Mouse (Mus musculus) ES-E14 (cell line): ENCODE data around the gene Tmem201. TPM values are rescaled to one million over a fixed set of nuclear protein-coding genes. Genes with fewer than 3 reads are reported as not detected.

ENCODE experiments used
- DNase-seq: peaks from one replicate; pipeline ENCODE4 v3.0.0-alpha.2; 2013; ENCODE audit warnings: low read depth, low spot score
- H3K27ac ChIP-seq: 2 replicates; pipeline ENCODE4 v1.5.1; 2012; ENCODE audit warnings: low read depth, mild to moderate bottlenecking, low read length, moderate library complexity, mixed read lengths; ENCODE audit not compliant: poor library complexity, insufficient read depth, severe bottlenecking
- H3K36me3 ChIP-seq: 2 replicates; pipeline ENCODE4 v1.6.1; 2012; ENCODE audit warnings: mild to moderate bottlenecking, low read length, moderate library complexity, mixed read lengths; ENCODE audit not compliant: control insufficient read depth, poor library complexity, insufficient read depth, severe bottlenecking
- H3K4me1 ChIP-seq, 2 experiments: fragments of 150-350 bp in 1 of 2; sonication (generic) in 1 of 2; 2 replicates each; pipeline ENCODE4 v1.6.1; 2012; ENCODE audit warnings: low read length in 2 of 2, mild to moderate bottlenecking in 1 of 2, mixed read lengths in 1 of 2; ENCODE audit not compliant: control insufficient read depth in 2 of 2, insufficient read depth in 2 of 2, poor library complexity in 1 of 2
- H3K4me3 ChIP-seq, 2 experiments: fragments of 150-350 bp in 1 of 2; sonication (generic) in 1 of 2; 2 replicates each; pipeline ENCODE4 v1.5.1; 2012; ENCODE audit warnings: low read length in 2 of 2, low read depth in 1 of 2, mild to moderate bottlenecking in 1 of 2, mixed read lengths in 1 of 2; ENCODE audit not compliant: insufficient read depth in 1 of 2, poor library complexity in 1 of 2, severe bottlenecking in 1 of 2
- H3K9ac ChIP-seq: 2 replicates; pipeline ENCODE4 v1.6.1; 2012; ENCODE audit warnings: low read depth, mild to moderate bottlenecking, low read length, mixed read lengths; ENCODE audit not compliant: poor library complexity, insufficient read depth, severe bottlenecking
- H3K9me3 ChIP-seq: fragments of 150-350 bp; sonication (generic); 2 replicates; pipeline ENCODE4 v1.6.1; 2012; ENCODE audit warnings: low read depth, mild to moderate bottlenecking, low read length; ENCODE audit not compliant: control insufficient read depth, insufficient read depth
- CHD2 ChIP-seq: IDR thresholded peaks from 2 replicates; pipeline ENCODE4 v1.6.1; 2014; ENCODE audit warnings: mild to moderate bottlenecking, low read depth, low read length, inconsistent platforms
- HCFC1 ChIP-seq: IDR thresholded peaks from 2 replicates; pipeline ENCODE4 v1.6.1; 2012; ENCODE audit warnings: low read length, inconsistent platforms, borderline replicate concordance; ENCODE audit not compliant: insufficient read depth
- MAFK ChIP-seq: IDR thresholded peaks from 2 replicates; pipeline ENCODE4 v1.6.1; 2014; ENCODE audit warnings: mild to moderate bottlenecking, low read depth, low read length, inconsistent platforms; ENCODE audit not compliant: insufficient read depth
- ZC3H11A ChIP-seq: IDR thresholded peaks from 2 replicates; pipeline ENCODE4 v1.6.1; 2012; ENCODE audit warnings: low read depth, mild to moderate bottlenecking, inconsistent platforms, low read length, borderline replicate concordance
- ZNF384 ChIP-seq: IDR thresholded peaks from 2 replicates; pipeline ENCODE4 v1.6.1; 2012; ENCODE audit warnings: low read depth, low read length, inconsistent platforms
- in situ Hi-C, 2 experiments: fragments of 600-800 bp; cut with MboI; formaldehyde crosslinking; loops; one replicate each; pipeline ENCODE4 v1.15.1; 2025; ENCODE audit warnings: low sequenced_read_pairs in 2 of 2, inconsistent platforms in 1 of 2; ENCODE audit not compliant: unreplicated experiment in 2 of 2
- total RNA-seq: library from RNA; depleted of rRNA; stranded (reverse); fragments of 300-350 nt; gene quantifications from 2 replicates; pipeline ENCODE4 v1.2.3, GENCODE M21; 2012

Gene Tmem201
- total RNA-seq, 1 experiment: 47.3 TPM

DNA sequence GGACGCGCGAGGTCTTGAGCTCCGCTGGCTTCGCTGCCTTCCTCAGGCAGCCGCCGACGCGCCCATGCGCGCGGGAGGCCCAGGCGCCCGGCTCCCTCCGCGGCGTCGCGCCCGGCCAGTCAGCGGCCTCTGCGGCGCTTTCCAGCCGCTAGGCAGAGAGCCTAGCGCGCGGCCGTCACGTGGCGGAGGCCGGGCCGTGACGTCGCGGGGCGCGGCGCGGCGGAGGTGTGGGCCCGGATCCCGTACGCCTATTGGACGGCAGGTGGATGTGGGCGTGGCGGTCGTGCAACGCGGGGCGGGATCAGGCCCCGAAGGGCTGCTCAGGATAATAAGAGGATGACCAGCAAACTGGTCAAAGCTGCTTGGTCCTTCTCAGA is 36.2 kb upstream of the Tmem201 start, which contains the start of gene Slc25a33:
Gene Slc25a33, minus strand, starts transcription at position 184 of the 377 bp plus-strand sequence.
- Histone ChIP-seq H3K36me3 (no peaks in the 10 kb centered on the region), H3K9me3 (no peaks in the 10 kb centered on the region), H3K27ac (no peak within 1 kb of the TSS), H3K4me1 (peaks cover 0 to 9% of the 10 kb centered on the region in 2 experiments; a peak in 1 of 4 replicates), H3K4me3 (peak within 1 kb of the TSS; percentile 86 to 89), H3K9ac (peak within 1 kb of the TSS; percentile 88)
- in situ Hi-C loops: no loop called here
- DNase-seq: peak; percentile 84
- TF ChIP-seq ZC3H11A (no peak), HCFC1 (0 out of 2 replicates have a peak, but pooled peaks have one; percentile 13)

DNA sequence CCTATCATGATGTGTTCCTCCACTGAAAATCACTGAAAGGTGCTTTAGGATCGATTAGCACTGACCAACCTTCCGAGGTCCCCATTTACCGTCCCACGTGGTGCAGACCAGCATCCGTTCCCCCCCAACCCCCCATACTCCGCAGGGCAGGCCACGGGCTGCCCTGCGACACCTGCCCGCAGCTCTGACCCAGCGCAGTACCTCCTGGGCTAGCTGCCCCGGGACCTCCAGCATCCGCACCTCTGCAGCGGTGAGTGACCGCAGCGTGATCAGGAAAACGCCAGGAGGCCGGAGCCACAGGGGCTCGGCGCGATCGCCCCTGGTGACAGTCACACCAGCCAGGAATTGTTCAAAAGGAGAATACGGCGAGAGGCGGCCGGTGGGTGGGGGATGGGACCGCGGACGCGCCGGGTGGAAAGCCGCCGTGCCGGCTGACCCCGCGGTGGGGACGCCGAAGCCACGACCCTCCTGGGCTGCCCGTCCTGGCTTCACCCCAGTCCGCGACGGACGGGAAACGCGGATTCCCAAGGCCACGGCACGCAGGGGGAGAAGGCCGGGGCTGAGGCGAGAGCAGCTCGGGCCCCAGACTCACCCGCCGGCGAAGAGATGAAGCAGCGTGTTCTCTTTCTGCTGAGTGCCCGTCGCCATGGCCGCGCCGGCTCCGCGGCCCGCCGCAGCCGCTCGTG is 35.7 kb upstream of the Tmem201 start:
- H3K27ac ChIP-seq: no peak overlapping the region

DNA sequence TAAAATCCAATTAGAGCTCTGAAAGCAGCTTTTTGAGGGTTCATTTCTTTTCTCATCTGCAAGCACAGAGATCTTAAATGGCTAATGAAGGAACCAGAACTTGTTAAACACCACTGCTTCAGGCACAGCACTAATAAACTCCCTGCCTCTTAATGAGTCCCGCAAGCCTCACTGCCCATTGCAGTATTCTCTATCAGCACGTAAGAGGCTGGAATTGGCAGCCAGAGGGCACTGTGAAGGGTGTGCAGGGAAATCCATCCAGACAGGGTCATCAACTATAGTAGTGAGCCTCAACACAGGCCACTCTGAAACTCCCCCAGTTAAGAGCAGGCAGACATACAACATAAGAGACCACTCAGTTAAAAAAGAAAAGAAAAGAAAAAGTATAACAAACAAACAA is 34.5 kb upstream of the Tmem201 start:
- in situ Hi-C loops: no loop called here
- Histone ChIP-seq H3K36me3 (no peaks in the 10 kb centered on the region), H3K27ac (no peak overlapping the region), H3K9ac (no peak overlapping the region), H3K4me3 (no peak overlapping the region), H3K4me1 (peaks cover 0 to 8% of the 10 kb centered on the region in 2 experiments; a peak in 1 of 4 replicates), H3K9me3 (no peaks in the 10 kb centered on the region)
- no peak for DNase-seq
- TF ChIP-seq CHD2: no peak

More for the DNA sequence above, 35.7 kb upstream of the Tmem201 start:
- Histone ChIP-seq H3K9ac (peak overlapping the region; percentile 88), H3K4me1 (peaks cover 0 to 9% of the 10 kb centered on the region in 2 experiments; a peak in 1 of 4 replicates), H3K4me3 (peak overlapping the region; percentile 86 to 89), H3K36me3 (no peaks in the 10 kb centered on the region), H3K9me3 (no peaks in the 10 kb centered on the region)
- no peak for DNase-seq
- TF ChIP-seq CHD2 (no peak), MAFK (no peak), HCFC1 (no peak), ZNF384 (no peak)
- in situ Hi-C loops: no loop called here

DNA sequence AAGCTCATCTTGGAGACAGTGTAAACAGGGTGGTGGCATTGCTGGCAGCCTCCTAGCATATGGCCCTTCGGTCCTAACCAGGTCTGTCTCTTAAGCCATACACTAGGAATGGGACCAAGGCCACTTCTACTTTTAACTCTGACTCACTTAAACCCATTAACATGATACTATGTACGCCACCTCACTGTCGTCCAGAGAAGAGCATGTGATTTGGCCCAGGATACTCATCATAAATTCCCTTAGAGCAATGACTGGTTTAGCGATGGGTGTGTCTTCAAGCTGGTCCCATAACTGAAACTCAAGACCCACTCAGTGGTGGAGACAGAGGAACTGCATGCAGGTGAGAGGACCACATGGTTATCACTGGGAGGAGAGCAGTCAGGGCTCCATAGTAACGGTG is 27.4 kb upstream of the Tmem201 start:
- peaks cover 13% of the 10 kb centered on the region; the same call in 1 of the 2 replicates for H3K36me3 ChIP-seq
- peaks cover 0 to 3% of the 10 kb centered on the region in 2 experiments; a peak in 1 of 4 replicates for H3K4me1 ChIP-seq
- H3K4me3 ChIP-seq: no peak overlapping the region
- in situ Hi-C loops: no loop called here
- H3K9ac ChIP-seq: no peak overlapping the region
- H3K27ac ChIP-seq: no peak overlapping the region
- no peaks in the 10 kb centered on the region for H3K9me3 ChIP-seq
- no peak for TF ChIP-seq MAFK
- no peak for TF ChIP-seq HCFC1
- TF ChIP-seq ZNF384: no peak
- no peak for TF ChIP-seq ZC3H11A
- TF ChIP-seq CHD2: no peak
- no peak for DNase-seq

DNA sequence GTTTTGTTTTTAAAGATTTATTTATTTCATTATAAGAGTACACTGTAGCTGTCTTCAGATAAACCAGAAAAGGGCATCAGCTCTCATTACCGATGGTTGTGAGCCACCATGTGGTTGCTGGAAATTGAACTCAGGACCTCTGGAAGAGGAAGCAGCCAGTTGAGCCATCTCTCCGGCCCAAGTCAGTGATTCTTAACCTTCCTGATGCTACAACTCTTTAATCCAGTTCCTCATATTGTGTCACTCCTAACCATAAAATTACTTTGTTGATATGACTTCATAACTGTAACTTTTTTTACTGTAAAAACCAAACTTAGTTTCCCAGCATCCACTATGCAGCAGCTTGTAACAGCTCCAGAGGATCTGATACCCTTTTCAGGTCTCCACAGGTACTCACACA is 25.5 kb upstream of the Tmem201 start:
- in situ Hi-C loops: no loop called here
- TF ChIP-seq ZC3H11A: no peak
- DNase-seq: no peak
- H3K27ac ChIP-seq: no peak overlapping the region
- H3K4me1 ChIP-seq: peaks cover 0 to 13% of the 10 kb centered on the region in 2 experiments; a peak in 3 of 4 replicates
- no peak overlapping the region for H3K9ac ChIP-seq
- H3K9me3 ChIP-seq: no peaks in the 10 kb centered on the region
- H3K4me3 ChIP-seq: no peak overlapping the region
- H3K36me3 ChIP-seq: peaks cover 13% of the 10 kb centered on the region; the same call in 1 of the 2 replicates
